Mouse (Mus musculus): ENCODE results near the gene Cdk13.

- TF ChIP-seq POLR2A (IDR thresholded peaks at IDR 0.05; ENCODE audit: insufficient read depth, low read depth, low read length), result no peak
- TF ChIP-seq CTCF (IDR thresholded peaks at IDR 0.05; ENCODE audit: insufficient read depth, low read depth, low read length), result no peak
Observed at GRCm38 (mm10) chr13:17754997-17755396, 49.9 kb downstream of the Cdk13 start.
